Mouse (Mus musculus): ENCODE data around the gene Tubb2b.

Tubb2b gene

DNA sequence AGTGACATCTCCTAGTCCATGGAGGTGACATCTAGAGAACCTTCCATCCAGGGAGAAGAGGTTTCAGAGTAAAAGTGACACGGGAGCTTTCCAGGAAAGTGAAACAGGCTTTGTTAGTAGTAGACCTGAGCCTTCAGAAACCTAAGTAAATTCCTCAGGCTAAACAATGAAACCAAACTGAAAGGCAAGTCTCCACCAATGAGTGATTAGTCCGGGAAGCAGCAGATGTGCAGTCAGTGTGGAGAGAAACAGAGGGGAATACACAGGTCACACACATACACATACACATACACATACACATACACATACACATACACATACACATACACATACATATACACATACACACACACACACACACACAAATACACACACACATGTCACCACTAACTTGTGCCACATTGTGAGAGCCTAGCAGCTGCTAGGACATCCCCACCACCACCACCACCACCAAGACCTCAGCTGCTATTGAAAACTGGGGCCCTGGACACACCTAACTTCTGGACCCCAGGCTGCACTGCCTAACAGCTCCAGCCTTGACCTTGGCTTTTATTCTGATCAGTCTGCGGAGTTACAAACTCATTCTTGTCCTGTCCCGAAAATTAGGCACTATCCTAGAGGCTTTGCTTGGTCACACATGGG lies 21.1 kb downstream of the Tubb2b start:
- DNase-seq (ENCODE audit: low read depth, low spot score) = no peak

DNA sequence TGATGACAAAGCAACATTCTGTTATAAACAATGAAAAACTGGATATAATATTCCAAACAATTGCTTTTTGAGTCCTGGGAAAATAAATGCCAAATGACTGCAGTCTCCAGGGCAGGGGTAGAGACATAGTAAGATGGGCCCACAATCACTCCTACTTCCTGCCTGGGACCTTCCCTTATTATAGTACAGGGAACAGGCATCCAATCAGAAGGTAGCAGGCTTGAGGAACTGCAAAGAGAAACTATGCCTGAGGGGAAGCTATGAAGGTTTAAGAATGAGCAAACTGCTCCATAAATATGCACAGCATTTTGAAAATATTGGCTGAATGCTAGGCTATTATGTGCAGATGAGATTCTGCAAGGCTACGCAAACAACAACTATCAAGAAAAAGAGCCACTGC lies 23.3 kb downstream of the Tubb2b start:
- no peak for DNase-seq (ENCODE audit: low read depth, low spot score)

DNA sequence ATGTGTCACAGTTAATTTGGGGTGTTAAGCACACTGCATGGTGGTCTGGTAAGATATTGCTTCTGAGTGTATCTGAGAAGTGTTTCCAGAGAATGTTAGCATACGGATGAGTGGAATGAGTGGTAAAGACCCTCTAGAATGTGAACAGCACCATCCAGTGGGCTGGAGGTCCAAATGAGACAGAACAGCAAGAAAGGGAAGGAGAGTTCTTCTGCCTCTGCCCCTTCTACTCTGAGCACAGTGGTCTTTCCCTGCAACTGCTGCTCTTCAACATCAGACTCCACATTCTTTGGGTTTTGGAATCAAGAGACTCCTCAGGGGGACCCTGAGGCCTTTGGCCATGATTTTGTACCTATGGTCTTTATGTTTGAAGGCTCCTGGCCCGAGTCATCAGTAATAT lies 24.0 kb downstream of the Tubb2b start:
- no peak for DNase-seq (ENCODE audit: low read depth, low spot score)

DNA sequence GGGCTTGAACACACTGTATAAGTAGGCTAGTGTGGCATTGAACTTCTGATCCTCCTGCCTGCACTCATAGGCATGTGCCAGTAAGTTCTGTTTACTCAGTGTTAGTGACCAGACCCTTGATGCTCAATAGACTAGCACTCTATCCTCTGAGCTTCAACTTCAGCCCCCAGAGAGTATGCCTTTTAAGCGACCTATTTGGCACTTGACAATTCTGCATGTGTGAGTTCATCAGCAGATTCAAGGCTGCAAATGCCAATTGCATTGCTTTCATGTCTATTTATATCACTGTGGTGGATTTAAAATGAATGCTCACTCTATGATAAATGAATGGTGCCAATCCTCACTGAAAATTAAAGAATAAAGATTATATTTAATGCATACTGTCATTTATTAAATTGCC lies 24.9 kb downstream of the Tubb2b start:
- no peak for DNase-seq (ENCODE audit: low read depth, low spot score)

GRCm38 (mm10) chr13:34101908-34102307 lies 28.4 kb downstream of the Tubb2b start:
- no peak for DNase-seq (ENCODE audit: low read depth, low spot score)

GRCm38 (mm10) chr13:34101247-34101646 lies 29.0 kb downstream of the Tubb2b start:
- DNase-seq (ENCODE audit: low read depth, low spot score) = no peak

GRCm38 (mm10) chr13:34100733-34101132 lies 29.5 kb downstream of the Tubb2b start:
- no peak for DNase-seq (ENCODE audit: low read depth, low spot score)

DNA sequence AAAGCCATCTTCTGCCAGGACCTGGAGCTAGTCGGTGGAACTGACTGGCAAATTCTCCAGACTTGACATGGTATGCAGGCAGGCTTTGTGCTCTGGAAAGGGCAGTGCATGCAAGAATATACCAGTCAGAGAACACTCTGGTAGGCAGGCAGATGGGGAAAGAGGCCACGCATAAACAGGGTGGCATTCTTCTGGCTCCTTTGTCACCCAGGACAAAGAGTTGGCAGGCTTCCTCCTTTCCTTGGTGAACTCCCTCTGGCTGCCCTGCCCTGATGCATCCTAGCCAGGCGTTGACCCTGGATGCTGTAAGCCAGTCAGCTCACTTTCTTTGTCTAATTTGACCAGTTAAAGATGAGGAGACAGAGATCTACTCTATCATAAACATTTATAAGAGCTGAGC lies 33.2 kb downstream of the Tubb2b start:
- no peak for DNase-seq (ENCODE audit: low read depth, low spot score)

DNA sequence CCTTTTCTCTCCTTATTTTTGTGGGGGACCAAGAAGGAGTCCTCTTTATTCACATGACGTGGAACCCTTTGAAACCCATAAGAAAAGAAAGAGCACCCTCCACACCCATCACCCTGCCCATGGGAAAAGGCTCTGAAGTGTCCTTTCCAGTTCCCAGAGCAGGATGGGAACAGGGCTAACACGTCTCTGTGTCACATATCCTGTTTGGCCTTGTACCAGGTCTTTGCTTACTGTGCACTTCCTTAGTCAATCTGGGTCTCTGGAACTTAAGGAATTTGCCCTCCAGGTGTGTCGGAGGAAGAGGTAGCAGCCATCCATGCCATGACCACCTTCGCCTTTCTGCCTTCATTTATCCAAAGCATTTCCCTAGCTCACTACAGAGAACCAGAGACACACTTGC lies 33.8 kb downstream of the Tubb2b start:
- no peak for DNase-seq (ENCODE audit: low read depth, low spot score)

- peak; percentile 81 for DNase-seq (ENCODE audit: low read depth, low spot score)
These were observed 34.5 kb downstream of the Tubb2b start for GRCm38 (mm10) chr13:34095542-34096435.

GRCm38 (mm10) chr13:34089358-34089757 lies 40.9 kb downstream of the Tubb2b start:
- DNase-seq (ENCODE audit: low read depth, low spot score) = no peak

DNA sequence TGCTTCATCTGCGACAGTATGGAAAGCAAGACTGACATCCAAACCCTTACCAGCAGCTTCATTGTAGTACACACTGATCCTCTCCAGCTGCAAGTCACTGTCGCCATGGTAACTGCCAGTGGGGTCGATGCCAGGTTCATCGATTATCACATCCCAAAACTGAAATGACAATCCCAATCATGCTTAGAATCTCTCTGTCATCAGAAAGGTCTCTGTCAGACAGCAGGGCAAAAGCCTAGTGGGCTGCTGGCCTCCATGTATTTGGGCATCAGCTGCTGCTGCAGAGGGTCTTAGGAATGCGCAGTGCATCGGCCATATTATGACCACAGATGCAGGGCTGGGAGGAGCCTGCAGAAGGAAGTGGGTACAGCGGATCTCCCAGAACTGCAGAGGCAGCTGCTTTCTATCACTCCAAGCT lies 41.4 kb downstream of the Tubb2b start:
- DNase-seq (ENCODE audit: low read depth, low spot score) = peak; percentile 27

DNA sequence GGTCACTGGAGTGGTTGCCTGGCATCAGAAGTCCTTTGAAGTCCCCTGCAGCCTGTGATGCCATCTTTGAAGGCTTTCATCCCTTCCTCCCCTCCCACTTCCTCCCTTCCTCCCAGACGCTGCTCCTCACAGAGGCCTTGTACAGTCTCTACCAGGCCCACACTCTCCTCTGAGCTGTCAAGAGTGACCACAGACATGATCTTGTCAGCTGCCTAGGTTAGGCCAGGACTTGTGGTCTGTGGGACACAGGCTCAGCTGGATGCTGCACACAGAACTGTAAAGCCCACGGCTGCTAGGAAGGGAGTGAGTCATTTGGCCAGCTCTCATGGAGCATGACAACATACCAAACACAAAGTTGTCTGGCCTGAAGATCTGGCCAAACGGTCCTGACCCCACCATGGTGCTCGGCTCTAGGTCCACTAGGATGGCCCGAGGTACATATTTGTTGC lies 42.0 kb downstream of the Tubb2b start:
- peak; percentile 24 for DNase-seq (ENCODE audit: low read depth, low spot score)

DNA sequence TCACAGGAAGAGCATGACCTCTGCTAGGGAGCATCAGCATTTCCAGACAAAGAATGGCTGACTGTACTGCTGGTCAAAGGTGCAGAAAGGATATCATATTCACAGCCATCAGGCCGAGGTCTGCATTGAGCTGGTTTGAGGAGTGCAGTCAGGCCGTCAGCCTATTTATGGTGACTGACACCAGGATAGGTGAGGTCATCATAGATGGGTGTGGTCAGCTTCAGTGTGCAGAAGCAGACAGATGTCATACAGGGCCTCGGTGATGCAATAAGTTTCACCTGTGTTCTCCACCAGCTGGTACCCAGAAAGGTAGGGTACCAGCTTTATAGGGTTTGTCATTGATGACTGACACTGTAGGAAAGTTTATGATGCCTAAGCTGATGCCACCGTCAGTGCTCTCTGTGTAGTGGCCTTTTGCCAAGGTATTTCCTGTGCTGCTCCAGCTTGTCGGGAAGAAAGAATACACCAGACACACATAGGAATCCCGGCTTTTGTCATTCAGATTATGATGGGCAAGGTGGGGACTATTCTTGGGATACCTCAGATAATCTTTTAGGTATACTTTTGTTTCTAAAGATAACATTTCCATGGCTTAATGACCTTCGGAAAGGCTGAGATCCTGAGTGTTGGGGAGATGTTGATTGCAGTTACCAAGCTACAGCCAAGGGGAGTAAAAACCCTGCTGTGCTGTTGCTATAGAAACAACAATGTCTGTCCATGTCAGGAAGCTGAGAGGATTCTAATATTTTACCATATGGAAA lies 43.0 kb downstream of the Tubb2b start:
- DNase-seq (ENCODE audit: low read depth, low spot score) = no peak

DNA sequence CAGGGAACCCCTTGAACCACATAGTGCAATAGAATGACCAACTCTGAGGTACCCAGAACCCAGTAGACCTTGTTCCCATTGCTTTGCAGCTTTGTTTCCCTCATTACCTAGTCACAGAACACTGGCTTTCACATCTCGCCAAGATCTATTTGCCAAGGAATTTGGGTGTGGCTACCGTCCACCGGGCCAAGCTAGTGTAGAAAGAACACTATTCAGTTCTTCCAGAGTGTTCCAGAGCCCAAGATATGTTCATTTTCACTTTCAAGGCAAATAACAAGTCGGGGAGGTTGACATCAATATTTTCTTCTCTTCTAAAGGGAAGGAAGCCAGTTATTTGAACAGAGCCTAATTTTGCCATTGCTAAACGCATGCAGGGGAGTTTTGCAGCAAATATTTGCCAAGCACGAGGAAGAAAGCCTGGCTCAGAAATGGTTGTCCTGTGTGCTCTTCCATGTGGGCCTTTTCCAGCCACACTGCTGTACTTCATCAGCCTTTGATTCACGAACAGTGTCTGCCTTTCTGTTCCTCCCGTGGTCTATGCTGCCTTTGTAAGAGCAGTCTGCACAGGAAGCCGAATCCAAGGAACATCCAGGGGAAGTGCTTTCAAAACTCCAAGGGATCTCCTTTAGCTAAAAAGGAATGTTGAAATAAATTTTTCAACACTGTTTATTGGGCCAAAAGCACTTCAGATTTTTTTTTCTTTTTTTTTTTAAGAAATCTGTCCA lies 46.1 kb downstream of the Tubb2b start:
- no peak for DNase-seq (ENCODE audit: low read depth, low spot score)

DNA sequence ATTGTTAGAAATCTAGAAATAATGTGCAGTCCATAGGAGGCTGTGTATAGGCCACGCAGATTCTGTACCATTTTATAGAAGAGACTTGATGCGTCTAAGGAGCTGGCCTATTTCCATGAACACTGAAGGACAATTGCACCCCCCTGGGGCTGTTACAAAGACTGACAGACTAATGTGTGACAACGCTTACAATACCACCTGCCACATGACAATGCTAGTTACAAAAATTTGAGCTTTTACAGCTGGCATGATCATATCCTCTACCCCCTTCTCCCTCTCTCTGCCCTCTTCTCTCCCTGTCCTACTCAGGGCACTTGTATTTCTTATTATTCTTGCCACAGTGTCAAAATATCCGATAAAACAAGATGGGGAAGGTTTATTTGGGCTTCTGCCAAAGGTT lies 48.3 kb downstream of the Tubb2b start:
- no peak for DNase-seq (ENCODE audit: low read depth, low spot score)

- no peak for DNase-seq (ENCODE audit: low read depth, low spot score)
These were observed 50.5 kb downstream of the Tubb2b start for GRCm38 (mm10) chr13:34079801-34080200.

DNA sequence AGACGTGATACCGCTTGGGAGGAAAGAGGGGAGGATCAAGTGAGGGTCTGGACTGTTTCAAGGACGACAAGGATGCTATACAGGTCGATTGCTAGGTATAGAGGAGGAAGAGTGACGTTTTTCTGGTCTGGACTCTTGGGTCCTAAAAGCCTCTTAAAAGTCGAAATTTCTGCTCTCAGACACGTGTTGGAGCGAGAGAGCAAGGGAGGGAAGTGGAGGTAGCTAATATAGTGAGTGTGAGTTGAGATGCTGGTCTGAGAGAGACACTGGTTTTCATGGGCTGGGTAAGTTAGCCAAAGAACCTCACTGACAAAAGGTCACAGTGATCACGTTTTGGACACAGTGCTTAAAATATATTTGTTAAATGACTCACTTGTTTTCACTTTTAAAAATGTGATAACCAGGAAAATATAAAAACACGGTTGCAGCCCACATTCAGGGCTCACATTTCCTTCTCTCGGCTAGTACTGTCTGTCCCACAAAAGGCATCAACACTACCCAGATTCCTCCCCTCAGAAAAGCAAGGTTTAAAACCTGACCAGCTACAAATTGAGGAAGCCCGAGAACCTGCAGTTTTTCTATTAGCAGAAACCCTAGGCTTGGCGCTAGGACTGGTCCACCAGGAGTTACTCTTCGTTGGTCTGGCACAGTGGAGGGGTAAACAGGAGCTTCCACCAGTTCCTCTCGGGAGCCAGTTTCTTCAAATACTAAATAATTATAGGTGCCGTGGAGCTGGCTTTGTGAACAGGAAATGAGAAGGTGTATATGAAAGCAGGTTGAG lies 51.6 kb downstream of the Tubb2b start:
- DNase-seq (ENCODE audit: low read depth, low spot score) = no peak

DNA sequence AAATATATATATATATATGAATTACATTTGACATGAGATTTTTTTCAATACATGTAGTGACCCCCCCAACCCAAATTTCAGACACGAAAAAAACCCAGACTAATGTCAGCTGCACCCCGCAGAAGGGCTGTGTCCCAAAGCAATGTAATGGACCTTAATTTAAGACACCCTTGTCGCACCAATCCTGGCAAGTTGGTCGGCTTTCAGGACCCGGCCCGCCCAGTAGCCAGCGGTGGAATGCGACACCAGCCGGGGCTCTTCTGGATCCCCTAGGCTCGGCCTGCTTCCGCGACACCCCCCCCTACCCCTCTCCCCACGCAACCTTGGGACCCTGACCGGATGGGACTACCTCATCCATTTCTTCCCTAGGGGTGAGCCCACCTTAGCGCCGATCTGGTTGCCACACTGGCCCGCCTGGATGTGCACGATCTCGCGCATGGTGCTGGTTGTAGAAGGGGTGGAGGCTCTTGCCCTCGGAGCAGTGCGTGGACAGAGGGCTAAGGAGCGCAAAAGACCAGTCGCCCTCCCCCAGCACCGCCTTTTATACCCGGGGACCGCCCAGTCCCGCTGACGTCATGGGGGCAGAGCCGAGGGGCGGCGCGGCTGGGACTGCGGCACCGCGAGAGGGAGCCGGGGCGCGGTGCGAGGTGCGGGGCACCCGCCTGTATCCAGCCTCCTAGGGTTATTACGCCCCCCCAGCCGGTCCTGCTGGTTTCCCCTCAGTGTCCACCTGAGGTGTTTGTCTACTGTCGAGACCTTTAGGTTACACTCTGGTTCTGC lies 52.6 kb downstream of the Tubb2b start, which contains the start of gene Tubb2a:
Gene Tubb2a, minus strand, starts transcription at position 516 of the 780 bp plus-strand sequence.
- peak; percentile 89 for DNase-seq (ENCODE audit: low read depth, low spot score)

Measured in CD4-positive helper T cell, adult 2 months (primary cell).